Mouse (Mus musculus): ENCODE results near the gene Grid1.

Grid1 gene

GRCm38 (mm10) chr14:34919221-34919620, 99.3 kb downstream of the Grid1 start:
- DNase-seq = no peak

GRCm38 (mm10) chr14:34921265-34921664, 101.4 kb downstream of the Grid1 start:
- DNase-seq = peak; percentile 65 to 82

GRCm38 (mm10) chr14:34925021-34925420, 105.1 kb downstream of the Grid1 start:
- no peak for DNase-seq

- DNase-seq = no peak
These were observed 110.3 kb downstream of the Grid1 start for GRCm38 (mm10) chr14:34930040-34930719.

DNA sequence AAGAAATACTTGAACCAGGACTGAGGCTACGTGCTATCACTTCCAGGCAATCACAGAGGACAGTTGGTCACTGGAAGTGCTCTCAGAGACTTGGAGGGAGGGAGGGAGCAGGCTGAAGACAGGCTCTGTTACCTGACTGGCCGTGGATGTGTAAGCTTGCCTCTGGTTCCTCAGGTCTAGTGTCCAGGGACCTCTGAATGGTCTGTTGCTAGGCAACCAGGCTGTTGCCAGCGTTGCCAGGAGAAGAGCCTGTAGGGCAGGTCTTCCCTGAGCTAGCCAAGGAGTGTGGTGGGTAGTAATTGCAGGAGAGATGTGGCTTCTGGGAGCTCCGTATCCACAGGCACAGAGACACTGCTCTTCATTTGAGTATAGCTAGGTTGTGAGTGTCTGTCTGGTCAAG, 113.3 kb downstream of the Grid1 start:
- no peak for DNase-seq

DNA sequence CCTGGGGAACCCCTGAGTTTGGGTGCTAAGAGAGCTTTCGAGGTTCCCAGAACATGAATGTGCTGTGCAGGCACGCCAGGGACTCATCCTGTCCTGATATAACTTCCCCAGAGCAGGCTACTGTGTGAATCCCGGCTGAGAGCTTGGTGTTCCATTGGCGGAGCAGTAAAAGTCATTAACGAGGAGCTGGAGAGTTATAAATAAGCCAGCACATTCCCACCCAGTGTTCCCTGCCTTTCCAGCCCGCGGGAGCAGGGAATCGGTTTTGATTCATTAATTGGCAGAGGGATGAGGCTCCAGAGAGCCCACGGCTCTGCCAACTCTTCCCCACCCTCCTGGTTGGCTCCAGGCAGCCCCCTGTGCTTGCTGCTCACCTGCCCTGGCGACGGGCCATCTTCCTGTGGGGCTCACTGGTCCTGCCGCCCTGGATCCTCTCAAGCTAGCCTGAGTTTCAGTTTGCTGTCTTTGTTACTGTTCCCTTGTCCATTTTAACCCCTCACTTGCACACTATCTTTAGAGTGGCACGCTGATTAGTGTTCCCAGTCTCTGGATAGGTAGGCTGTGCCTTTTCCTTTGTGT, 116.4 kb downstream of the Grid1 start:
- peak; percentile 31 to 46 for DNase-seq

GRCm38 (mm10) chr14:34944390-34944979, 124.6 kb downstream of the Grid1 start:
- no peak for DNase-seq

DNA sequence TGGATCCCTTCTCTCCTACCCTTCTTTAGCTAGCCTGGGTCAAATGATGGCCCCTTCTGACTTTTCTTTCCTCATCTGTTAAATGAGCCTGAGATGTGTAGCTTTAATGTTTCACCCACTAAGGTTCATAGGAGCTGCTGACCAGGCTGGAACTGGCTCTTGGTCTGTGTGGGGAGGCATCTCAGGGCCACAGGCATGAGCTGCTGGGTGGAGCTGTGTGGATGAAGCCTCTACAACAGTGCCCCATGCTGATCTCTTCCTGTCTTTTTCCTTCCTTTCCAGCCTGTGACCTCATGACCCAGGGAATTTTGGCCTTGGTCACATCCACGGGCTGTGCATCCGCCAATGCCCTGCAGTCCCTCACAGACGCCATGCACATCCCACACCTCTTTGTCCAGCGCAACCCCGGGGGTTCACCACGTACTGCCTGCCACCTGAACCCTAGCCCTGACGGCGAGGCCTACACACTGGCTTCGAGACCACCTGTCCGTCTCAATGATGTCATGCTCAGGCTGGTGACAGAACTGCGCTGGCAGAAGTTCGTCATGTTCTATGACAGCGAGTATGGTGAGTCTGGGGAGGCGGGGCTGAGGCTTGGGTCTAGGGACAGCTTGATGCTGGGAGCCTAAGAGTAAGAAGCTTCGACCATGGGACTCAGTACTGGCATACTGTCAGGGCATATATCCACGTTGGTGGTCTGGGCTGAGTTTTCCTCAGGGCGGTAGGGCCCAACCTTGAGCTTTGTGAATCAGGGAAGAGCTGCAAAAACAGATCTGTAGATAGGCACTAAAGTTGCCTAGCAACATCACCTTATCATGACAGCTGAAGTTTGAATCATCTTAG, 125.8 kb downstream of the Grid1 start:
- DNase-seq = no peak

DNA sequence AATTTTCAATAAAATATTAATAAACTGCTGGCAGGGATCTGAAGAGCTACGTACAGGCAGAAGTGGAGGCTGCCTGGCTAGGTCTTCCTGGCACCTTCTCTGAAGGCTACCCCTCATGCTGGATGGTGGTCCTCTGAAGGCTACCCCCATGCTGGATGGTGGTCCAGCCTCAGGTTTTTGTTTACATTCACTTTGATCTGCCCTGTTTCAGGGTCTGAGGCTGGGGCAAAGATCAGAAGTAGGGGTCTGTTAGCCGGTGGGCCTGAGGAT, 126.3 kb downstream of the Grid1 start:
- DNase-seq = no peak

DNA sequence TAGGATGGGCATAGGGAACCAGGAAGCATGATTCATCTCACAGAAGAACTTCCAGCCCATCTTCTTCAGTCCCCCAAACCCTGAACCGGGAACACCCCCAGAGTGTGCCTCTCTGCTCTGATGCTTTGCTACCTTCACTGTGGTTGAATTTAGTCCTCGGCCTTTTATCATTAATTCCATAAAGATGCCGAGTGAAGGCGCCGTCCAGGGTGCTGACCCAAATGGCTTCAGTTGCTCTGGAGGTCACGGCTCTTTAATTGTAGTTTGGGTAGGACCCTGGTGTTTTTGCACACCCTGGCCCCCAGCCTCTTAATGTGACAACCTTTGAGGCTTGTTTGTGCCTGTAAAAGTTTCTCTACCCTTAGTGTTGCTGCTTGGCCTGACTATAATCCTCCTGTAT, 128.3 kb downstream of the Grid1 start:
- no peak for DNase-seq

DNA sequence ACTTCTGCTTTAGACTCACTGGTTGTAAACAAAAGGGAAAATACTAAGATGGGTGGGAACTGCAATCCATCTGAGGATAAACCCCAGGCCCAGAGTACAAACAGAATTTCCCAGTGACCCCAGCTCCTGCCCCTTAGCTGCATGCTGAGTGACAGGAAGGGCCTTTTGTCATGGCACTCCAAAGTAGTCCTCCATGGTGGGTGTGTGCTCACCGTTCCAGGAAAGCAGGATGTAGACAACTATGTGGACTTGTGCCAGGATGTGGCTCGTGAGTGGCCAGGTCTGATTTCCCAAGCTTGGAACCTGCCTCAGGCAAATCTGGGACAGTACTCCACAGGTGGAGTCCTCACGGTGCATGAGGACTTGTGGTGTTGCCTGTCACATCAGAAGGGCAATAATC, 132.4 kb downstream of the Grid1 start:
- DNase-seq = no peak

GRCm38 (mm10) chr14:34953566-34953965, 133.7 kb downstream of the Grid1 start:
- DNase-seq = no peak

DNA sequence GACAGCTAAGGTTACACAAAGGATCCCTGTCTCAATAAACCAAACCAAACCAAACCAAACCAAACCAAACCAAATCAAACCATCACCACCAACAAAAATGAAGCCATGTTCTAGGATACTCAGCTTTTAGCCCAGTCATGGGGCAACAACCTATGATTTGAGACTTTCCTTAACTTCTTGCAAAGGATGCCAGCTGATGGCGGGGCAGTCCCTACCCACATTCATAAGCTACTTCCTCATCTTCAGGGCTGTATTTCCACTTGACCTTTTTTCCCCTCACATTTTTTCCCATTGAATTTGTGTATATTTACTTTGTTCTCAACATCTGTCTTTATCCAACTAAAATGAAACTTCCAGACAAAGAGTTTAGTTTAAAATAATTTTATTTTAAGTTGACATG, 135.8 kb downstream of the Grid1 start:
- DNase-seq = no peak

GRCm38 (mm10) chr14:34960227-34960626, 140.3 kb downstream of the Grid1 start:
- DNase-seq = no peak

- no peak for DNase-seq
These were observed 143.8 kb downstream of the Grid1 start for GRCm38 (mm10) chr14:34963616-34964168.

- DNase-seq = no peak
These were observed 149.4 kb downstream of the Grid1 start for GRCm38 (mm10) chr14:34969102-34969819.

DNA sequence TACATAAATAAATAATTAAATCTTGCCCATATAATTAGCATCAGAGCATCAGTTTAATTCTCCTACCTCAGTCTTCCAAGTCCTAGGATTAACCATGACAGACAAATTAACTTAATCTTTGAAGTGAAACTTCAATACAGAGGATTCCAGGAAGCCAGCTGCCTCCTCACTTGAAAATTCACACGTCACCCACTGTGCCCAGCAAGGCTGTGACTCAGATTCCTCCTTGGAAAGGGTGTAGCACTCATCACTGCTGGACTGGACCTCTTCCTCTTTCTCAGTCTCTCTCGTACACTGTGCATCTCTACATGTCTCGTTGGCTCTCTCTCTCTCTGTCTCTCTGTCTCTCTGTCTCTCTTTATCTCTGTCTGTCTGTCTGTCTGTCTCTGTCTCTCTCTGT, 153.0 kb downstream of the Grid1 start:
- no peak for DNase-seq

GRCm38 (mm10) chr14:34980756-34981155, 160.8 kb downstream of the Grid1 start:
- DNase-seq = no peak

GRCm38 (mm10) chr14:34989131-34989530, 169.2 kb downstream of the Grid1 start:
- DNase-seq = no peak

DNA sequence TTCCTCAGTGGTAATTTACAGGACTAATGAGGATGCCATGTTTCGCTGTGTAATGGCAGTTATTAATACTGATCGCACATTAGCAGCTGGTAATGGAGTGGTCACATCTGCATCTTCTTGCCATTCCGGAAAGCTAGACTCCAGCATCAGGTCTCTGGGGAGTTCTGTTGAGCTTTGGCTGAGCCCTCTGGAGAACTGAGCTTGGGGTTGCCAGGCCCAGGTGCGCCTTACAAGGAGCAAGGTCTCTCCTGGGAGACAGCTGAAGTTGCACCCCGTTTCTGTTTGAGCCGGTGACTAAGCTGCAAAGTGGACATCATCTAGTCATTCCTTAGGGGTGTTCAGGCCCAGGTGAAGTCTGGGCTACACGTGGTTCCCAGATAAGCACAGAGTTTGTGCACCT, 186.8 kb downstream of the Grid1 start:
- no peak for DNase-seq

DNA sequence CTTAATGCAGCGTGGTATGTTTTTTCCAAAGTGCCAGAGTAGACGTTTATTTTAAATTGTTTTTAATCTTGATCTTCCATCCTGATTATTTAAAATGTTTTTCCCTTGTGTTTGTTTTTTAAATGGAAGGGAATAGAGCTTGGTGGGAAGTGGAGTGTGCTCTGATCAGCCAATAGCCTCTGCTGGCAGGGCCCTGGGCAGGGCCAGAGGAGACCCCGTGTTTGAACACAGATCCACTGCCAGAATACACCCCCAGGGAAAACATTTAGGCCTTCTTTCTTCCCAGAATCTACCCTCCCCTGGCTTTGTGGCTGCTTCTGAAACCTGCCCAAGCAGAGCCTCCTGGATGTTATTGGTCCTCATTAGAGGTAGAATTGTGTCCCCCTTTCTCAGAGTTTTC, 188.8 kb downstream of the Grid1 start:
- no peak for DNase-seq

DNA sequence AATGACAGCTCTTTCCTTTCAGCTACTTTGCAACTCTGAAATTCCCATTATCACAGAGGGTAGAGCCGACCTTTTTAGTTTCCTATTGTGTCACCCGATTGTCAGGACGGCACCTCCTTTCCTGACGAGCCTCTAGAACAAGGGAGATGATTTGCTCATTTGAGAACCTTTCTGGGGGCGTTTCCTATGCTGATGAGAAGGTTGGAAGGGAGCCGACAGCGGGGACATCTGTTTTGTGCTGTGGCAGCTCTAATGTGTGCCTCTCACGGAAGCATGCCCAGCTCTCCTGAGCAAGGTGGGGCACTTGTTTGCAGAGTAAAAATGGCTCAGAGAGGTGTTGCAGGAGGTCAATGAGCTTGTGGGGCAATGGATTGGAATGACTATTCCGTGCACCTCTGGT, 189.2 kb downstream of the Grid1 start:
- DNase-seq = no peak

DNA sequence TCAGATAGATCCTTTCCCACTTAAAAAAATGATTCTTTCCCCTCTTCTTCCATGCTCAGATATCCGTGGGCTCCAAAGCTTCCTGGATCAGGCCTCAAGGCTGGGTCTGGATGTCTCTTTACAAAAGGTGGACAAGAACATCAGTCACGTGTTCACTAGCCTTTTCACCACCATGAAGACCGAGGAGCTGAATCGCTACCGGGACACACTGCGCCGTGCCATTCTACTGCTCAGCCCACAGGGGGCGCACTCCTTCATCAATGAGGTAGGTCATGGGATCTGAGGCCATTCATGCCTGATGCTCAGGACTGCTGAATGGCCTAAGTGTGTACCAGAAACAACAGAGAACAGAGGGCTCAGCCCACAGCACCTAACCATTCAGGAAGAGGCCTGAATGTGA, 206.8 kb downstream of the Grid1 start:
- no peak for DNase-seq
